Mouse (Mus musculus): ENCODE results near the gene Ttc29. TPM values are rescaled to one million over a fixed set of nuclear protein-coding genes. Genes with fewer than 3 reads are reported as not detected.
A peak's percentile ranks its signal among the peaks of the same experiment; 100 is the strongest.

Gene Ttc29
- polyA plus RNA-seq, 1 experiment from 2014 or later, result not detected

- H3K4me2 ChIP-seq (replicated peaks), result peak overlapping the region; percentile 80
- H3K4me1 ChIP-seq, result peaks cover 38% of the 10 kb centered on the region
- no peak overlapping the region; the same call in 1 of the 2 replicates for H3K4me3 ChIP-seq
- ATAC-seq (ENCODE audit: low FRiP score, low read depth), result 0 out of 2 replicates have a peak, but pooled peaks have one; percentile 2
- no peaks in the 10 kb centered on the region for H3K36me3 ChIP-seq
- H3K9me3 ChIP-seq, result no peaks in the 10 kb centered on the region
- WGBS, result under 1% methylated on average over 15 of the region's 18 CpGs
- H3K27ac ChIP-seq, result no peak overlapping the region
- H3K9ac ChIP-seq, result 0 out of 2 replicates have a peak overlapping the region, but pooled peaks have one; percentile 17
- peaks cover 82% of the 10 kb centered on the region for H3K27me3 ChIP-seq (replicated peaks)
Observed at GRCm38 (mm10) chr8:78438121-78438520, 225.0 kb downstream of the Ttc29 start.

GRCm38 (mm10) chr8:78442781-78443180 lies 229.7 kb downstream of the Ttc29 start:
- no peaks in the 10 kb centered on the region for H3K36me3 ChIP-seq
- no peaks in the 10 kb centered on the region for H3K9me3 ChIP-seq
- 83% methylated on average over 1 of the region's 1 CpGs for WGBS
- no peak overlapping the region for H3K27ac ChIP-seq
- H3K4me1 ChIP-seq, result peaks cover 6% of the 10 kb centered on the region
- H3K27me3 ChIP-seq (replicated peaks), result peaks cover 41% of the 10 kb centered on the region
- H3K9ac ChIP-seq, result no peak overlapping the region
- no peak for ATAC-seq (ENCODE audit: low FRiP score, low read depth)
- no peak overlapping the region for H3K4me2 ChIP-seq (replicated peaks)
- H3K4me3 ChIP-seq, result no peak overlapping the region

Other genes starting within 250 kb of the Ttc29 start
- 4.7 and 5.0 TPM in 2 replicates for gene Pou4f2, start 223.3 kb downstream of the Ttc29 start, polyA plus RNA-seq (2016; fragmentation: Nextera tagmentation; extraction: Ambion mirVana)